Mouse (Mus musculus): Measurements from ENCODE around the gene Gas7. TPM values are rescaled to one million over a fixed set of nuclear protein-coding genes. Genes with fewer than 3 reads are reported as not detected.

The Gas7 gene
- polyA plus RNA-seq, 1 experiment from 2014 or later = 8.4 TPM

DNA sequence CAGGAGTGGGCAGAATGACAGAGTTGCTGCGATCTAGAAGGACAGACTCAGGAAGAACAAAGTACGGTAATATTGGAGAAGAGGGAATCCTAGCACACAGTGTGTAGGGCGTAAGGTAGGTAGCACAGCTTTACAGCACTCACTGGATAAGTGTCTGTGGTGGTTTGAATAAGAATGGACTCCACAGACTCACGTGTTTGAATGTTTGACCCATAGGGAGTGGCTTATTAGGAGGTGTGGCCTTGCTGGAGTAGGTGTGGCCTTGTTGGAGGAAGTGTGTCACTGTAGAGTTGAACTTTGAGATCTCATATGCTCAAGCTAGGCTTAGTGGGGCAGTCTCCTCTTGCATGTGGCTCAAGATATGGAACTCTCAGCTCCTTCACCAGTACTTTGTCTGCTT is 55.6 kb downstream of the Gas7 start:
- no peak overlapping the region for H3K27ac ChIP-seq (ENCODE audit: low read length)
- H3K9ac ChIP-seq (ENCODE audit: low read depth, low read length) = no peak overlapping the region
- WGBS = 88% methylated on average over 4 of the region's 4 CpGs
- no peak overlapping the region for H3K4me3 ChIP-seq (ENCODE audit: low read length)
- no peaks in the 10 kb centered on the region for H3K27me3 ChIP-seq (replicated peaks; ENCODE audit: control insufficient read depth, insufficient read depth, low read length)
- no peaks in the 10 kb centered on the region for H3K36me3 ChIP-seq (ENCODE audit: control insufficient read depth, insufficient read depth, low read length)
- no peaks in the 10 kb centered on the region for H3K9me3 ChIP-seq (ENCODE audit: control insufficient read depth, low read length)
- H3K4me2 ChIP-seq (ENCODE audit: low read depth, low read length) = no peak overlapping the region
- ATAC-seq = no peak
- peaks cover 7% of the 10 kb centered on the region; the same call in 1 of the 2 replicates for H3K4me1 ChIP-seq (ENCODE audit: control insufficient read depth, insufficient read depth, low read length)

DNA sequence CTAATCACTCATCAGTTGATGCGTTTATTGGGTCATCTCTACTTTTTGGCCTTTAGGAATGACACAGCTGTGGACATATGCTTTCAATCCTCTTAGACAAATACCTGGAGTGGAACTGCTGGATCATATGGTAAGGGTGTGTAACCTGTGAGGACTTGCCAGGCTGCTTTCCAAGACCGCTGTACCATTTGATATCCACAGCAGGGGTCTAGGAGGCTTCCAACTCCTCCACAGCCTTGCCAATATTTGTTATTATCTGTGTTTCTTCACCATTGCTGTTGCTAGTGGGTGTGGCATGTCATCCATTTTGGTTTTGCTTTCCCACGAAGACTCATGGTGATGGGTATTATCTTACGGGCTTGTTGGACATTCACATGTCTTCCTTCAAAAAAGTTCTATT is 57.8 kb downstream of the Gas7 start:
- H3K27ac ChIP-seq (ENCODE audit: low read length) = no peak overlapping the region
- H3K9ac ChIP-seq (ENCODE audit: low read depth, low read length) = no peak overlapping the region
- H3K4me1 ChIP-seq (ENCODE audit: control insufficient read depth, insufficient read depth, low read length) = peaks cover 7% of the 10 kb centered on the region; the same call in 1 of the 2 replicates
- no peaks in the 10 kb centered on the region for H3K36me3 ChIP-seq (ENCODE audit: control insufficient read depth, insufficient read depth, low read length)
- 88% methylated on average over 4 of the region's 4 CpGs for WGBS
- H3K4me3 ChIP-seq (ENCODE audit: low read length) = no peak overlapping the region
- no peak for ATAC-seq
- no peak overlapping the region for H3K4me2 ChIP-seq (ENCODE audit: low read depth, low read length)
- no peaks in the 10 kb centered on the region for H3K27me3 ChIP-seq (replicated peaks; ENCODE audit: control insufficient read depth, insufficient read depth, low read length)
- H3K9me3 ChIP-seq (ENCODE audit: control insufficient read depth, low read length) = no peaks in the 10 kb centered on the region

DNA sequence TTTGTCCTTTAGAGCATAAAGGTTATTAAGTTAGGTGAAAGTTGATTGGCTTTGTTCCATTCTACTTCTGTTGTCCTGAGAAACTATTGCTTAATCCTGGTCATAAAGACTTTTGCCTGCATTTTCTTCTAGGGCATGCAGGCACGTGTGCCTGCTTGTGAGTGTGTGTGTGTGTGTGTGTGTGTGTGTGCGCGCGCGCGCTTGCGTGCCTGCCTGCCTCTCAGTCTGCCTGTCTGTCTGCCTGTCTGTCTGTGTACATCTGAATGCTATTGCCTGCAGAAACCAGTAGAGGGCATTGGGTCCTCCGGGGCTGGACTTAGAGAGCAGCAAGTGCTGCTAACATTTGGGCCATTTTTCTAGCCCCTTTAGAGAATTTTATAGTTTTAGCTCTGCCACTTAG is 59.2 kb downstream of the Gas7 start:
- ATAC-seq = no peak
- Histone ChIP-seq H3K9me3 (ENCODE audit: control insufficient read depth, low read length) (no peaks in the 10 kb centered on the region), H3K9ac (ENCODE audit: low read depth, low read length) (no peak overlapping the region), H3K4me3 (ENCODE audit: low read length) (no peak overlapping the region), H3K36me3 (ENCODE audit: control insufficient read depth, insufficient read depth, low read length) (no peaks in the 10 kb centered on the region), H3K4me1 (ENCODE audit: control insufficient read depth, insufficient read depth, low read length) (peaks cover 7% of the 10 kb centered on the region; the same call in 1 of the 2 replicates), H3K27ac (ENCODE audit: low read length) (no peak overlapping the region), H3K27me3 (replicated peaks; ENCODE audit: control insufficient read depth, insufficient read depth, low read length) (no peaks in the 10 kb centered on the region), H3K4me2 (ENCODE audit: low read depth, low read length) (no peak overlapping the region)
- 83% methylated on average over 8 of the region's 8 CpGs for WGBS

GRCm38 (mm10) chr11:67515020-67515911 is 60.0 kb downstream of the Gas7 start:
- Histone ChIP-seq H3K9ac (ENCODE audit: low read depth, low read length) (no peak overlapping the region), H3K4me2 (ENCODE audit: low read depth, low read length) (no peak overlapping the region)
- 21% methylated on average over 5 of the region's 5 CpGs for WGBS

DNA sequence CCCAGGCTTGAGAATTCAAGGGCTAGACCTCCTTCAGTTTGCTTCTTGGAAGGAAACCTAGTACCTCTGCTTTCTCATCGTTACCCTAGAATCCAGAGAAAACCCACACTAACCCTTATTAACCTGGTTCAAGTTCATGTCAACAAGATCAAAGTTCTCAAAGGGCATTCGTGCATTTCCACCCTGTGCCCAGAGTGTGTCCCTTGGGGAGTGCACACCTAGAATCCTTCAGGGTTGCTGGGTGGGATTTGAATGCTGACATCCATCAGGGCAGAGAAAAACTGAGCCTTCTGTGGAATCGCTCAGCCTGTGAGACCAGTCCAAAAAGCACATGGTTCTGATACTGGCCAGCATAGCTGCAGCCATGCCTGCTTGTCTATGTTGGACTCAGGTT is 60.7 kb downstream of the Gas7 start:
- ATAC-seq = no peak
- H3K4me1 ChIP-seq (ENCODE audit: control insufficient read depth, insufficient read depth, low read length) = peaks cover 7% of the 10 kb centered on the region; the same call in 1 of the 2 replicates
- H3K27ac ChIP-seq (ENCODE audit: low read length) = 0 out of 2 replicates have a peak overlapping the region, but pooled peaks have one; percentile 14
- H3K4me2 ChIP-seq (ENCODE audit: low read depth, low read length) = no peak overlapping the region
- H3K9me3 ChIP-seq (ENCODE audit: control insufficient read depth, low read length) = no peaks in the 10 kb centered on the region
- H3K9ac ChIP-seq (ENCODE audit: low read depth, low read length) = no peak overlapping the region
- WGBS = 69% methylated on average over 3 of the region's 3 CpGs
- H3K4me3 ChIP-seq (ENCODE audit: low read length) = no peak overlapping the region
- no peaks in the 10 kb centered on the region for H3K27me3 ChIP-seq (replicated peaks; ENCODE audit: control insufficient read depth, insufficient read depth, low read length)
- H3K36me3 ChIP-seq (ENCODE audit: control insufficient read depth, insufficient read depth, low read length) = no peaks in the 10 kb centered on the region

More at GRCm38 (mm10) chr11:67515020-67515911, 60.0 kb downstream of the Gas7 start:
- peak; percentile 51 for ATAC-seq
- Histone ChIP-seq H3K4me3 (ENCODE audit: low read length) (no peak overlapping the region), H3K9me3 (ENCODE audit: control insufficient read depth, low read length) (no peaks in the 10 kb centered on the region), H3K36me3 (ENCODE audit: control insufficient read depth, insufficient read depth, low read length) (no peaks in the 10 kb centered on the region), H3K27ac (ENCODE audit: low read length) (peak overlapping the region; percentile 20), H3K27me3 (replicated peaks; ENCODE audit: control insufficient read depth, insufficient read depth, low read length) (no peaks in the 10 kb centered on the region), H3K4me1 (ENCODE audit: control insufficient read depth, insufficient read depth, low read length) (peaks cover 7% of the 10 kb centered on the region; the same call in 1 of the 2 replicates)

DNA sequence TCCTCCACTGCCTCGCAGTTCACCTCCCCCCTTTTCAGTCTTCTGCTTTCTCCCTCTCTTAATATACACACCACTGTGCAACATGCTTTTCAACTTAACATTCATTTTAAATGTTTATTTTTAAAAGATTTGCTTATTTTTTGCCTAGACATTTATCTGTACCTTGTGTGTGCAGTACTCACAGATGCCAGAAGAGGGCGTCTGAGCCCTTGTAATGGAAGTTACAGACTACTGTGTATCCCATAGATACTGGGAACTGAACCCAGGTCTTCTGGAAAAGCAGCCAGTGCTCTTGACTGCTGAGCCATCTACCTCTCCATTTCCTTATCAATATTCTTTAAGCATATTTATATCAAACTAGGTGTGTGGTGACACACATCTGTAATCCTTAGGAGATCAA is 62.5 kb downstream of the Gas7 start:
- no peak overlapping the region for H3K27ac ChIP-seq (ENCODE audit: low read length)
- no peak overlapping the region for H3K4me3 ChIP-seq (ENCODE audit: low read length)
- H3K4me1 ChIP-seq (ENCODE audit: control insufficient read depth, insufficient read depth, low read length) = peaks cover 7% of the 10 kb centered on the region; the same call in 1 of the 2 replicates
- H3K36me3 ChIP-seq (ENCODE audit: control insufficient read depth, insufficient read depth, low read length) = no peaks in the 10 kb centered on the region
- H3K9me3 ChIP-seq (ENCODE audit: control insufficient read depth, low read length) = no peaks in the 10 kb centered on the region
- ATAC-seq = no peak
- 60% methylated on average over 2 of the region's 2 CpGs for WGBS
- H3K9ac ChIP-seq (ENCODE audit: low read depth, low read length) = no peak overlapping the region
- no peaks in the 10 kb centered on the region for H3K27me3 ChIP-seq (replicated peaks; ENCODE audit: control insufficient read depth, insufficient read depth, low read length)
- no peak overlapping the region for H3K4me2 ChIP-seq (ENCODE audit: low read depth, low read length)

- no peaks in the 10 kb centered on the region for H3K36me3 ChIP-seq (ENCODE audit: control insufficient read depth, insufficient read depth, low read length)
- 75% methylated on average over 8 of the region's 8 CpGs for WGBS
- no peak overlapping the region for H3K9ac ChIP-seq (ENCODE audit: low read depth, low read length)
- ATAC-seq = no peak
- H3K27me3 ChIP-seq (replicated peaks; ENCODE audit: control insufficient read depth, insufficient read depth, low read length) = no peaks in the 10 kb centered on the region
- H3K27ac ChIP-seq (ENCODE audit: low read length) = no peak overlapping the region
- no peaks in the 10 kb centered on the region for H3K9me3 ChIP-seq (ENCODE audit: control insufficient read depth, low read length)
- H3K4me3 ChIP-seq (ENCODE audit: low read length) = no peak overlapping the region
- H3K4me1 ChIP-seq (ENCODE audit: control insufficient read depth, insufficient read depth, low read length) = peaks cover 12% of the 10 kb centered on the region
- H3K4me2 ChIP-seq (ENCODE audit: low read depth, low read length) = no peak overlapping the region
These were observed 63.7 kb downstream of the Gas7 start for GRCm38 (mm10) chr11:67518985-67519384.

- Histone ChIP-seq H3K9me3 (ENCODE audit: control insufficient read depth, low read length) (no peaks in the 10 kb centered on the region), H3K4me1 (ENCODE audit: control insufficient read depth, insufficient read depth, low read length) (peaks cover 38% of the 10 kb centered on the region), H3K4me3 (ENCODE audit: low read length) (no peak overlapping the region), H3K9ac (ENCODE audit: low read depth, low read length) (no peak overlapping the region), H3K4me2 (ENCODE audit: low read depth, low read length) (no peak overlapping the region), H3K27me3 (replicated peaks; ENCODE audit: control insufficient read depth, insufficient read depth, low read length) (no peaks in the 10 kb centered on the region), H3K27ac (ENCODE audit: low read length) (no peak overlapping the region), H3K36me3 (ENCODE audit: control insufficient read depth, insufficient read depth, low read length) (no peaks in the 10 kb centered on the region)
- no peak for ATAC-seq
- 77% methylated on average over 2 of the region's 2 CpGs for WGBS
These were observed 67.4 kb downstream of the Gas7 start for GRCm38 (mm10) chr11:67522671-67523070.

DNA sequence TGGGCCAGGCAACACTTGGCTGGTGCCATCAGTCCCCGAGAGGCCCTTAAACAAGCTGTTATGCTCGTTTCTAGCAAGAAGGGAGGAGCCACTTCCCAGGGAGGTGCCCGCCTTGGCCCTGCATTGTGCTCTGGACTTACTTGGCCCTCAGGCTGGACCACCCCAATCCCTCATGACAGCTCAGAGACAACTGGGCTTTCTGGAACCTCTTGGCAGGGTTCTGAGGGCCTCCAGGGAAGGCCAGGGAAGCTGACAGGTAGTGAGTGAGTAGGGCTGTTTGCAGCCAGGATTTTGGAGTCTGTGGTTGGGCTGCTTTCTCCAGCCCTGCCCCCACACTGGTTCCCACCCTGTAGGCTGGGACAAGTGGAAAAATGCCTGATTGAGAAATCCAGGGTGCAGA is 68.6 kb downstream of the Gas7 start:
- Histone ChIP-seq H3K9me3 (ENCODE audit: control insufficient read depth, low read length) (no peaks in the 10 kb centered on the region), H3K4me2 (ENCODE audit: low read depth, low read length) (no peak overlapping the region), H3K36me3 (ENCODE audit: control insufficient read depth, insufficient read depth, low read length) (no peaks in the 10 kb centered on the region), H3K27ac (ENCODE audit: low read length) (peak overlapping the region; percentile 50; the same call in 1 of the 2 replicates), H3K4me1 (ENCODE audit: control insufficient read depth, insufficient read depth, low read length) (peaks cover 38% of the 10 kb centered on the region), H3K27me3 (replicated peaks; ENCODE audit: control insufficient read depth, insufficient read depth, low read length) (no peaks in the 10 kb centered on the region), H3K4me3 (ENCODE audit: low read length) (no peak overlapping the region), H3K9ac (ENCODE audit: low read depth, low read length) (peak overlapping the region; percentile 22; the same call in 1 of the 2 replicates)
- no peak for ATAC-seq
- 23% methylated on average over 3 of the region's 3 CpGs for WGBS

Measured in intestine, embryonic 16.5 days (tissue).